Mouse (Mus musculus) stomach, embryonic 16.5 days (tissue): ENCODE data around the gene Dmap1. TPM values are rescaled to one million over a fixed set of nuclear protein-coding genes. Genes with fewer than 3 reads are reported as not detected.

ENCODE experiments used
- ATAC-seq: fragments of 200-750 bp; cut with Nextera tagmentation; 2 replicates; pipeline ENCODE4 v1.8.0; 2017; ENCODE audit warnings: moderate number of reproducible peaks, moderate TSS enrichment; ENCODE audit not compliant: insufficient read depth, low FRiP score
- H3K27ac ChIP-seq: fragments of 300-500 bp; sonication (generic); 2 replicates; pipeline ENCODE4 v1.5.1; 2014; ENCODE audit warnings: low read length
- H3K27me3 ChIP-seq: fragments of 300-500 bp; sonication (generic); 2 replicates; pipeline ENCODE4 v1.6.1; 2014; ENCODE audit warnings: low read length, control low read depth, mixed read lengths; ENCODE audit not compliant: control insufficient read depth, insufficient read depth
- H3K36me3 ChIP-seq: fragments of 300-500 bp; sonication (generic); 2 replicates; pipeline ENCODE4 v1.6.1; 2014; ENCODE audit warnings: low read length; ENCODE audit not compliant: control insufficient read depth, insufficient read depth
- H3K4me1 ChIP-seq: fragments of 300-500 bp; sonication (generic); 2 replicates; pipeline ENCODE4 v1.6.1; 2014; ENCODE audit warnings: low read length, control low read depth, mixed read lengths; ENCODE audit not compliant: control insufficient read depth, insufficient read depth
- H3K4me2 ChIP-seq: fragments of 300-500 bp; sonication (generic); 2 replicates; pipeline ENCODE4 v1.6.1; 2014; ENCODE audit warnings: low read depth, low read length, mixed read lengths
- H3K4me3 ChIP-seq: fragments of 300-500 bp; sonication (generic); replicated peaks from 2 replicates; pipeline ENCODE4 v1.5.1; 2014; ENCODE audit warnings: mild to moderate bottlenecking, low read length
- H3K9ac ChIP-seq: fragments of 300-500 bp; sonication (generic); 2 replicates; pipeline ENCODE4 v1.6.1; 2014; ENCODE audit warnings: low read length
- H3K9me3 ChIP-seq: fragments of 300-500 bp; sonication (generic); replicated peaks from 2 replicates; pipeline ENCODE4 v1.6.1; 2016; ENCODE audit warnings: low read length, control low read depth; ENCODE audit not compliant: control insufficient read depth
- WGBS: fragments of 180-500 bp; shearing (Covaris S2); extraction: QIAGEN DNeasy Blood & Tissue Kit; methylation state at CpG from one replicate; pipeline ENCODE4 v1.1.7; 2014; 5-methylcytosine and 5-hydroxymethylcytosine counted together
- polyA plus RNA-seq: library from polyadenylated mRNA; unstranded; fragments of >200 nt; fragmentation: Nextera tagmentation; extraction: Ambion mirVana; gene quantifications from 2 replicates; pipeline ENCODE4 v1.2.1, GENCODE M21; 2015

Gene Dmap1
- polyA plus RNA-seq, 1 experiment from 2014 or later: 42.8 TPM

- peak overlapping the region; percentile 72 for H3K4me3 ChIP-seq
- H3K27me3 ChIP-seq: no peaks in the 10 kb centered on the region
- no peaks in the 10 kb centered on the region for H3K9me3 ChIP-seq
- no peaks in the 10 kb centered on the region; the same call in 1 of the 2 replicates for H3K36me3 ChIP-seq
- peak overlapping the region; percentile 83 for H3K4me2 ChIP-seq
- peak overlapping the region; percentile 84 for H3K9ac ChIP-seq
- H3K4me1 ChIP-seq: peaks cover 6% of the 10 kb centered on the region; the same call in 1 of the 2 replicates
- ATAC-seq: no peak
- H3K27ac ChIP-seq: no peak overlapping the region
These were observed 390 bp upstream of the Dmap1 start for GRCm38 (mm10) chr4:117682463-117682862.

DNA sequence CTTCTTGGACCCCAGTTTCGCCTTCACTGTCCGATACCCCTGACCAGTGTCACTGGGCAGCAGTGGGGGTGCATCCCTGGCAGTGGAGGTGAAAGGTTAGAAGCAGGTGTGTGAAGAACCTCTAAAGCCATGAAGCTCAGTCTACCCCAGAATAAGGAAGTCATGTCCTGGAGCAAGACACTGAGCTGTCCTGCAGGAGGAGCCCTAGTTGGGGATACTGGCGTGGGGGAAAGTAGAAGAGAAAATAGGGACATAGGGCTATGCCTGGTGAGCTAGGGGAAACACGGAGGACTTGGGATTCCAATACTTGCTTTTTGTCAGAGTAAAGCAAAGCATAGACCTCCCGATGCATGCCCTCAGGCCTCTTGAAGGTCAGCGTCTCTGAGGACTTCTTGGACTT, 1.1 kb downstream of the Dmap1 start:
- no peaks in the 10 kb centered on the region for H3K9me3 ChIP-seq
- H3K4me2 ChIP-seq: peak overlapping the region; percentile 83
- H3K4me1 ChIP-seq: peaks cover 6% of the 10 kb centered on the region; the same call in 1 of the 2 replicates
- peak overlapping the region; percentile 72; the same call in 1 of the 2 replicates for H3K4me3 ChIP-seq
- H3K27me3 ChIP-seq: no peaks in the 10 kb centered on the region
- H3K27ac ChIP-seq: no peak overlapping the region
- no peaks in the 10 kb centered on the region; the same call in 1 of the 2 replicates for H3K36me3 ChIP-seq
- no peak overlapping the region for H3K9ac ChIP-seq
- WGBS: 69% methylated on average over 6 of the region's 6 CpGs
- ATAC-seq: no peak

GRCm38 (mm10) chr4:117676903-117677302, 5.2 kb downstream of the Dmap1 start:
- Histone ChIP-seq H3K27me3 (no peaks in the 10 kb centered on the region), H3K9me3 (no peaks in the 10 kb centered on the region), H3K27ac (no peak overlapping the region), H3K4me2 (no peak overlapping the region), H3K4me1 (peaks cover 6% of the 10 kb centered on the region; the same call in 1 of the 2 replicates), H3K4me3 (no peak overlapping the region), H3K9ac (no peak overlapping the region), H3K36me3 (peaks cover 16% of the 10 kb centered on the region)
- ATAC-seq: no peak
- WGBS: 8% methylated on average over 3 of the region's 3 CpGs

DNA sequence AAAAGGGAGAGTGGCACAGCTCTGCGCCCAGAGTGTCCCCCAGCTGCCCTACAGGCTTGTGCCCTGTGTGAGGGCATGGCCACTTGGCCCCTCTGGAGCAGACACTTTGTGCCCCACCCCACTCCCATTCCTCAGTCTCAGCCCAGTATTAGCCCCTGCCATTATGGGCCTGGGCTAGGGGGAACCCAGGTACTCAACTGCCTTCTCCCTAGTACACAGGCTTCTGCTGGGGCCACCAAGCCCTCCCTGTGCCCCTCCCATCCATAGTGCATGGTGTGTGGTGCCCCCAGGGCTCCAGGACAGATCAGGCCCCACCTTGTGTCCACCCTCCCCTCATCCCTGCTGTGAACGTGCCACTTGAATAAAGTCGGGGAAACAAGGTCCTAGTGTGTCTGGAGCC, 8.2 kb downstream of the Dmap1 start:
- Histone ChIP-seq H3K4me3 (no peak overlapping the region), H3K4me2 (no peak overlapping the region), H3K27me3 (no peaks in the 10 kb centered on the region), H3K9me3 (no peaks in the 10 kb centered on the region), H3K36me3 (peaks cover 16% of the 10 kb centered on the region), H3K9ac (no peak overlapping the region), H3K27ac (no peak overlapping the region), H3K4me1 (no peaks in the 10 kb centered on the region)
- no peak for ATAC-seq
- 80% methylated on average over 3 of the region's 3 CpGs for WGBS

- Histone ChIP-seq H3K36me3 (peaks cover 16% of the 10 kb centered on the region; the same call in 1 of the 2 replicates), H3K27me3 (no peaks in the 10 kb centered on the region), H3K4me3 (no peak overlapping the region), H3K27ac (no peak overlapping the region), H3K4me2 (no peak overlapping the region), H3K9me3 (no peaks in the 10 kb centered on the region), H3K9ac (no peak overlapping the region), H3K4me1 (no peaks in the 10 kb centered on the region)
- WGBS: 71% methylated on average over 9 of the region's 9 CpGs
- no peak for ATAC-seq
These were observed 10.0 kb downstream of the Dmap1 start for GRCm38 (mm10) chr4:117672042-117672441.

DNA sequence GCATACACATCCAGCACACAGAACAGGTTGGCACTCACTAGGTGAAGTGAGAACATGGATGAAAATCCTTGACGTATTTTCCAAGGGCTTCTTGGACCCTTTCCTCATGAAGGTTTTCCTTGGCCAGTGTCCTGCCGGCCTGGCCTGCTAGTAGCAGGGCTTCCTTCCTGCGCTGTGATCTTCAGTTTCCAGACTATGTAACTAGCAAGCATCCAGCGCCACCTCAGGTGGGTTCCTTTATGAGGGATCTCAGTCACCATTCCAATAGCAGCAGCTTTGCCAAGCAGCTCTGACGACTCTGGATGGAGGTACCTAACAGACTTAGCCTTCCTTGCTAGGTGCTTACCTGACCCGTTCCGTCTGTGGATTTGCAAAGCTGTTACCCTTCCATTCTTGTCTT, 12.2 kb downstream of the Dmap1 start:
- WGBS: 79% methylated on average over 7 of the region's 7 CpGs
- Histone ChIP-seq H3K9me3 (no peaks in the 10 kb centered on the region), H3K4me2 (no peak overlapping the region), H3K27ac (no peak overlapping the region), H3K9ac (no peak overlapping the region), H3K4me3 (no peak overlapping the region), H3K36me3 (0 out of 2 replicates have a peak, but pooled peaks cover 6% of the 10 kb centered on the region), H3K27me3 (no peaks in the 10 kb centered on the region), H3K4me1 (no peaks in the 10 kb centered on the region)
- no peak for ATAC-seq

GRCm38 (mm10) chr4:117666054-117666453, 16.0 kb downstream of the Dmap1 start:
- no peak overlapping the region for H3K4me2 ChIP-seq
- H3K4me1 ChIP-seq: no peaks in the 10 kb centered on the region
- H3K27ac ChIP-seq: no peak overlapping the region
- H3K27me3 ChIP-seq: no peaks in the 10 kb centered on the region
- H3K36me3 ChIP-seq: no peaks in the 10 kb centered on the region
- no peaks in the 10 kb centered on the region for H3K9me3 ChIP-seq
- no peak overlapping the region for H3K4me3 ChIP-seq
- WGBS: 81% methylated on average over 8 of the region's 8 CpGs
- no peak overlapping the region for H3K9ac ChIP-seq
- no peak for ATAC-seq

- Histone ChIP-seq H3K27me3 (no peaks in the 10 kb centered on the region), H3K9me3 (no peaks in the 10 kb centered on the region), H3K9ac (no peak overlapping the region), H3K4me3 (no peak overlapping the region), H3K4me2 (no peak overlapping the region), H3K4me1 (no peaks in the 10 kb centered on the region), H3K36me3 (no peaks in the 10 kb centered on the region), H3K27ac (no peak overlapping the region)
- ATAC-seq: no peak
- 87% methylated on average over 7 of the region's 7 CpGs for WGBS
These were observed 16.5 kb downstream of the Dmap1 start for GRCm38 (mm10) chr4:117665531-117665930.

DNA sequence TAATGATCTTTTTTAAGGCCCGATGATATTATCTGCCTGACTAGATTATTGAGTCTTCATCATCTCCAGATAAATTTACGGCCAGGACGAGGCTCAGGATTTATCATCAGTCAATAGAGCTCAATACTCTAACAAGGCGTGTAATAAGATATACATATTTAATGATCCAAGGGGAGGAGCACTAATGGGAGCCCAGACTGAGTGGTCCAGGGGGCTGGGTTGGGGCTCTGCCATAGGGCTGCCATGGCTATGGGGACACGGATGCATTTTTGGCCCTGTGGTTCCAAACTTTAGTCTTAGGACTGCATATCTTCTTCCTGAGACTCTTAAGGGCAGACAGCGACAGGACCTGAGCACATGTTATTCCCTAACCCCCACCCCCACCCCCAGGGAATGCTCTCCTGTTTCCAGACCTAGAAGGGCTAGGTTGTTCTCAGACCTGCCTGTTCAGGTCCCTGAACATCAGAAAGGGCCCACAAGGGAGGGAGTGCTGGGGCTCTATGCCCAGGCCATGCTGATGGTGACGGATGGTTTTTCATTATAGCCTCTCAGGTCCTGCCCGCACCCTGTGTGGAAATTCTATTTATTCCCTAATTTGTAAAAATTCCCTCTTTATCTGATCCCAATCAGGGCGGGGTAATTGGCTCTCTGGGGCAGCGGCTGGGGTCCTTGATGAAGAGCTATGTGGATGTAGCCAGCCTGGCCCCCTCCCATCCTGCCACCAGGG, 17.5 kb downstream of the Dmap1 start:
- 83% methylated on average over 10 of the region's 10 CpGs for WGBS

More for the DNA sequence above, 17.5 kb downstream of the Dmap1 start:
- H3K27me3 ChIP-seq: no peaks in the 10 kb centered on the region
- H3K27ac ChIP-seq: no peak overlapping the region
- H3K9ac ChIP-seq: no peak overlapping the region
- no peaks in the 10 kb centered on the region for H3K9me3 ChIP-seq
- H3K4me1 ChIP-seq: no peaks in the 10 kb centered on the region
- ATAC-seq: no peak
- H3K36me3 ChIP-seq: no peaks in the 10 kb centered on the region
- H3K4me2 ChIP-seq: no peak overlapping the region
- no peak overlapping the region for H3K4me3 ChIP-seq
